Mouse (Mus musculus) skeletal muscle tissue, adult 2 months (tissue): ENCODE results near the gene Zc3h18.
A peak's percentile ranks its signal among the peaks of the same experiment; 100 is the strongest.

Experiments used
- DNase-seq: peaks from one replicate; pipeline ENCODE4 v3.0.0-alpha.2; 2012; ENCODE audit warnings: low read depth, low spot score

Gene Zc3h18

DNA sequence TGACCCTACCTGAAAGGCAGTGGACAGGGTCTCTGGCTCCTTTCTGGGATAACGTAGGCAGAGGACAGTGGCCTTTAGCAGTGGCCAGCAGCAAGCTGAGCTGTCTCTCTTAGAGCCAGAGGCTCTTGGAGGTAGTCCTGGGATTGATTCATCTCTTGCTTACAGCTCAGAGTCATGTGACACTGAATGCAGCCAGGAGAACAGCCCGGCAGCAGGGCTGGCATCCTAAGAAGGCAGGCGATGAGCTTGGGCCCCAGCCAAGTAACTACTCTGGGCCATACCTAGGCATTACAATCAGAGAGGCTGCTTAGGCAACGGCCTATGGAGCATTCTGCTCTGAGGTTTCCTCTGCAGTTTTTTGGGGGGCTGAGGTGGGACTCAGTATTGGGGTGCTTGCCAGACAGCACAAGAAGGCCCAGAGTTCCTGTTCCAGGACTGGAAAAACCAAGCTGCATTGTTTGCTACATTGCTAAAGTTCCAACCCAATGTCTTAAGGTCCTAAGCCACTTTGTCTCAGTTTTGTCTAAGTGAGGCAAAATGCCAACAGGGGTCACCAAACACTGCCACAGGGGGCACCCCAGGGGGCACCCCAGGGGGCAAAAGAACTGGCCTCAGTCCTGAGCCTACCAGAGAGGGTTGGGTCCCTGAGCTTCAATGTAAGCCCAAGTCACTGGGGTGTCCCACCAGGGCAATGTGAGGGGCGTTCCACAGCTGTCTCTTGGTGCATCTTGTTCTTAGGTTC, 28.4 kb upstream of the Zc3h18 start:
- peak; percentile 75 for DNase-seq

DNA sequence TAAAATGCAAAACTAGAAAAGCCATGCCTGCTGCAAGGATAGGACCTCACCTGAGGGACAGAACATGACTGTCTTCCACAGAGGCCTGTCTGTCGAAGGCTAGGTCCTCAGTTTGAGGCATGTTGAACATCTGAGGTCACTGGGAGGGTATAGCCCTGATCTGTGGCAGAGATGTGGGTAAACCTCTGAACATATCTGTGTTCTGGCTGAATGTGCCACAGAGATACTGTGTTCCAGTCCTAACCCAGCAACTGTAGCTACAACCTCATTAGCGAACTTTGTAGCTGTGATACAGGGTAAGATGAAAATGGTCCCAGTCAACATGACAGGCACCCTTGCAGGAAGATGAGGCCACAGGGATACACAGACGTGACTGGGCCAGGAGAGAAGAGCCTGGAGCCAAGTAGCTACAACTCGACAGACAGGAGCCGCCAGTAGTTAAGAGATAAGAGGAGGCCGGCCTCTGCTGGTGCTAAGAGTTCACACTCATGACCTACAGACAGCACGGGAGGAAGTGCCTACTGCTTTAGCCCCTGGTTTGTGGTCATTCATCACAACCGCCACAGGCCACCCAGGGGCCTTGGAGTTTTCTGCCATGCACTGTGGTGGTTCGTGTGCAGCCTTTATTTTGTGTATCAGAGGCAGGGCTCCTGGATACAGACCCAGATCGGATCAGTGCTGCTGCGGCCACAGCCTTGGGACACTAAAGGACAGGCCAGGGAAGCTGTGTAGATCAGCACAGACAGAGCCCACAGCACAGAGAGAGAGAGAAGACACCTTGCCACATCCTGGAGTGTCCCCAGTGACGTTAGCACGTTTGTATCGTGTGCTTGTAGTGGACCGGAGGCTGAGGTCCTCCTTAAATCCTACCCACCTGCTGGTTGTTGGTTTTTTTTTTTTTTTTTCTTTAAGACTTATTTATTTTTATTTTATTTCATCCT, 26.8 kb upstream of the Zc3h18 start:
- no peak for DNase-seq

- no peak for DNase-seq
Measured at GRCm38 (mm10) chr8:122350309-122351089, 25.9 kb upstream of the Zc3h18 start.

GRCm38 (mm10) chr8:122354157-122354556, 22.3 kb upstream of the Zc3h18 start:
- DNase-seq, result no peak

DNA sequence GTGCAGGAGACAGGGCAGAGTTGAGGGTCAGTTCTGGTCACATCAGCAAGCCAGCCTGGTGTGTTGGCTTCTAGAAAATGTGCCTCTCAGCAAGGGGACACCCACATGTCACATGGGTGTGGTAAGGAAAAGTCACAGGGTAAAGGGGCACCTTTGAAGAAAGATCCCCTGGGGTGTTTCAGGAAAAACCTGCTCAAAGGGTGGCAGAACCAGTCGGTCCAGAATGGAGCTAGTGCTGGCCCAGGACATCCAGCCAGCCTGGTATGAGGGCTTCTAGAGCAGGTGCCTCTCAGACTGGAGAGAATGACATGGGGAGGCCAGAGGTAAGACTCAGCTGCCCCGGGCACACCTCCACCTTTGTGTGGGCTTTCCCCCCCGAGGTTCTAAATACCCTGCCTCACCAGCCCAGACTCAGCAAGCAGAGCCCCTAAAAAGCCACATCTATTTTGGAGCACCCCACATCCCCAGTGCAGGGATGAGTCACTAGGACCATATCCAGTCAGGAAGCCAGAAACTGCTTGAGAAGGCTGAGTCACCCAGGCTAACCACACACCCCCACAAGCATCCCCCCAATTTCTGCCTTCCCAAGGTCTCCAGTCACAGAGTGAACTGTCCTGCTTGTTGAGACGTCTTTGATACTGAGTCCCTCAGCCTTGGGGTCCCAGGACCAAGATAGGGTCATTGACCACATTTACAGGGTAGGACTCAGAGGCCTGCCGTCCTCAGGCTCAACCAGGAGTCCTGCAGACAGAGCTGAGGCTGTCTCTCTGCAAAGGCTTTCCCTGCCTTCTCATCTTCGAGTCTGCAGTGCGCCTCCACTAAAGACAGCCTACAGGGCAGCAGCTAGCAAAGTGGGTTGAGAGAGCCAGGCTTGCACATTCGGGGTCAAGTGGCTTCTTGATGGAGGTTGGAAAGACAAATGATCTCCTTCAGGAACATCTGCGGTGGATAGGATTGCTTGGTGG, 20.5 kb upstream of the Zc3h18 start:
- DNase-seq, result no peak

- no peak for DNase-seq
Measured at GRCm38 (mm10) chr8:122357202-122357601, 19.2 kb upstream of the Zc3h18 start.

DNA sequence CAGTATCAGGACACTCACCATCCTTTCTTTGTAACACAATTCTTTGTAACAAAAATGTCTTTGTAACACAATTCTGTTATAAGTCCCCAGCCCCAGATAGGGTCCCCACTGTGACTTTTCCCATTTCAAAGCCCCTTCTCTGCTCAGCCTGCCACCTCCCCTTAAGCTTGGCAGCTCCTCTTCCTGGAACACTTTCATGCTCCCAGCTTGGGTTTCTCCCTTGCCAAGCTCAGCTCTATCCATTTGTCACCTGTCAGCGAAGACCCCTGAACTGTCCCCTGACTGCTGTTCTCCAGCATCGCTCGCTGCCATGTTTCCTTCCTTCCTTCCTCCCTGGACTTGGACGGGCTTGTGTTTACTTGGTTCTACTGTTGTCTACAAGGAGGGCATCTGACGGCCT, 18.8 kb upstream of the Zc3h18 start:
- no peak for DNase-seq

GRCm38 (mm10) chr8:122359111-122359775, 17.2 kb upstream of the Zc3h18 start:
- no peak for DNase-seq

DNA sequence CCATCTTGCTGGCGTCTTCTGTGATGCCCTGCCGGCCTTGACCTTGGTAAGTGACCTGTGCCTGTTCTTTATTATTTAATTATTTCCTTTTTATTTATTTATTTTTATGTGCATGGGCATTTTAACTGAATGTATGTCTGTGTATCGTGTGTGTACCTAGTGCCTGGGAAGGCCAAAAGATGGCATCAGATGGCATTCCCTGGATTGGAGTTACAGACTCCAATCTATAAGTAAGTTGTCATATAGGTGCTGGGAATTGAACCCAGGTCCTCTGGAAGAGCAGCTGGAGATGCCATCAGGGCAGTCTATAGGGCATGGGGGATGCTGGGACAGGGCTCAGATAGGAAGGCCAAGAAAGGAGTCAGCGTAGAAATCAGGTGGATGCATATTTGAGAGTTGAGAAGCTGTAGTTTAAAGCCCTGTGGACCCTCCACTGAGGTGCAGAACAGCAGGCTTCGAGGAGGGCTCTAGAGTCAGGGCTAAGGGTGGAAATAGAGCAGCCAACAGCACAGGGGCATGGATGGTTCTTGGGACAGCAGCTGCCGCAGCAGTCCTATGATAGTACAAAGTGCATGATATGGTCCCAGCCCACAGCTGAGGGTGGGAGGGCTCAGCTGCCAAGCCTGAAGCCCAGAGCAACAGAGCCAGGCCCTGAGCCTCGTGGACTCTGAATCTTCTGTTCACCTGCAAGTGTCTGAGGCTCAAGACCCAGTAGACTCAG, 15.6 kb upstream of the Zc3h18 start, which contains the start of gene Trhr2:
Gene Trhr2, minus strand, starts transcription at position 51 of the 721 bp plus-strand sequence.
- DNase-seq, result no peak

DNA sequence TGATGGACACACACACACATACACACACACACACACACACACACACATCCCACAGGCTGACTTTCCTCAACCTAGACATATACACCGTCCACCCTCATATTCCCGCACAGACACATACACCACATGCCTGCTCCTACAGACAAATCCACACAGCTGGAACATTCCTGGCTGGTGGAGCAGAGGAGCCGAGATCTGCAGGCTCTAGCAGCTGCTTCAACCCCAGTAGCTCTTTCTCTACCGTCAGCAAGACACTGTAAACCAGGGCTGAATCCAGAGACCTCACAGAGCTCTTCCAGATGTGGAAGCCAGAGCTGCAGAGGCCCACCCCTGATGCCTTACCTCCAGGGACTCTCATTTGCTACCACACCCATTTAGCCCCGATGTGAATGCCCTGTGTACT, 14.1 kb upstream of the Zc3h18 start:
- DNase-seq, result no peak

DNA sequence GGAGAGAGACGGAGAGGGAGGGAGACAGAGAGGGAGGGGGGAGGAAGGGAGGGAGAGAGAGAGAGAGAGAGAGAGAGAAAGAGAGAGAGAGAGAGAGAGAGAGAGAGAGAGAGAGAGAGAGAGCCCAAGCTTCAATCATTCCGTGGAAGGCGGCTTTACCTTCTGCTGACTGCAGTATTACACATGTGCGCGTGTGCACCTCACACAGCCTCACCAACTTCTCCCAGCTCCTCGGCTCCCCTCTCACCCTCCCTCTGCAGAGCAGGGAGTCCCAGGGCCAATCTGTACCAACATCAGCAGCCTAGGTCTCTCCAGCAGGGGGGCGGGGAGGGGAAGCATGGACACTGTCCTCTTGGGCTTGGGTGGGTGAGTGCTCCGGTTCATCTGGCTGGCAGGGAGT, 13.4 kb upstream of the Zc3h18 start:
- no peak for DNase-seq

DNA sequence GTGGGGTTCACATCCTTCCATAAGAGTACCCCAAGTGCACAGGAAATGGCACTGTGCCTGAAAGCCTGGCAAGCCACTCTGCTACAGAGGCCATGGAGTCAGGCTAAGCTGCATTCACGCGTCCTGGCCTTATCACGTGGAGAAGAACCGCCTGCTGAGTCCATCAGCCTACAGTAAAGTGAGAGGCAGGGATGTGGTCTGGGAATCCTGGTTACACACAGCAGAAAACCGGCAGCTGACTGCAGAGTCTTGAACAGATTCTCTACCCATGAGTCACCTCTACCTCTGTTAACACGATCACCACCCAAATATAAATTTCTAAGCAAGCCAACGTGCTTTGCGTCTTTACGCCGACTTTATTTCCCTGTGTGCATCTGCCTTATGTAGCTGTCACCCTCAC, 7.9 kb upstream of the Zc3h18 start:
- DNase-seq, result no peak

GRCm38 (mm10) chr8:122369665-122370064, 6.7 kb upstream of the Zc3h18 start:
- peak; percentile 43 for DNase-seq

DNA sequence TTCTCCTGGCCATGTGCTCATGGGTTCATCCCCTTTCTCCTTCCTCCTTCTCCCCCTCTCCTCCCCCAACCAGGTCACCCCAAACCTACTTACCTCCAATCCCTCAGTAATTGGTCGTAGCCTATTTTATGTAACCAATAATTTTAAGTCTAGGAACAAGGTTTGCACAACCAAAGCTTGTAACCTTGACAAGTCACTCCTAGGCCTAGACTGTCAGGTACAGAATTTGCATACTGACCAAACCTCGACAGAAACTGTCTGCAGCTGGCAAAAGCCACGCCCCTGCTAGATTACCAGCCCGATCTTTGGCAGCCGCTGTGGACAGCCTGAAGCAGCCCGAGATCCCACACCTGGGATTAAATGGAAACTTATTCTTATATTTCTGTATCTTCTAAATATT, 4.7 kb upstream of the Zc3h18 start:
- no peak for DNase-seq

- DNase-seq, result no peak
Measured at GRCm38 (mm10) chr8:122375320-122375719, 1.1 kb upstream of the Zc3h18 start.

GRCm38 (mm10) chr8:122375751-122376364, 551 bp upstream of the Zc3h18 start:
- DNase-seq, result no peak

DNA sequence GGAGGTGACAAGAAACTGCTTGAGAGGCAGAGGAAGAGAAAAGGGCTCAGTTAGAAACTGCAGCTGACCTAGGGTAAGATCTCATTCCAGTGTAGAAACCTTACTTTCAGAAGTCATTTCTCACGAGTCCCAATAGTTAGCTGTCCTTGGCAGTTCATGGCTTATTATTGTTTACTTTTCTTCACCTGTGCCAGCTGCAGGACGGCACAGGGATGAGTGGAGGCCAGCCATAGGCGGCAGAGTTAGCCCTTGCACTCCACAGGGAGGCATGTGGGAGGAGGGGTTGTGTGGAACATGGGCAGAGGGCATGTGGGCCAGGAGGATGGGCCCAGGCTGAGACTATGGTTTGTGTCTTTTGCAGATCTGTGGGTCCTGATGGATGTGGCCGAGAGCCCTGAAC, 6.6 kb downstream of the Zc3h18 start:
- DNase-seq, result no peak

GRCm38 (mm10) chr8:122389357-122389756, 12.9 kb downstream of the Zc3h18 start:
- no peak for DNase-seq

GRCm38 (mm10) chr8:122390758-122391157, 14.3 kb downstream of the Zc3h18 start:
- DNase-seq, result no peak
